Mouse (Mus musculus) stomach, embryonic 14.5 days (tissue): ENCODE data around the gene Eif2b2. TPM values are rescaled to one million over a fixed set of nuclear protein-coding genes. Genes with fewer than 3 reads are reported as not detected.

ENCODE experiments used
- ATAC-seq: fragments of 200-750 bp; cut with Nextera tagmentation; 2 replicates; pipeline ENCODE4 v1.8.0; 2017; ENCODE audit warnings: low read depth, moderate TSS enrichment; ENCODE audit not compliant: insufficient number of reproducible peaks, insufficient read depth, low FRiP score
- H3K27ac ChIP-seq: fragments of 300-500 bp; sonication (generic); 2 replicates; pipeline ENCODE4 v1.5.1; 2014; ENCODE audit warnings: mild to moderate bottlenecking, low read length, moderate library complexity, mixed read lengths
- H3K27me3 ChIP-seq: fragments of 300-500 bp; sonication (generic); 2 replicates; pipeline ENCODE4 v1.6.1; 2014; ENCODE audit warnings: low read length, control low read depth, mixed read lengths; ENCODE audit not compliant: control insufficient read depth, insufficient read depth
- H3K36me3 ChIP-seq: fragments of 300-500 bp; sonication (generic); 2 replicates; pipeline ENCODE4 v1.6.1; 2014; ENCODE audit warnings: mild to moderate bottlenecking, control low read depth, low read length, moderate library complexity, mixed read lengths; ENCODE audit not compliant: control insufficient read depth, insufficient read depth
- H3K4me1 ChIP-seq: fragments of 300-500 bp; sonication (generic); 2 replicates; pipeline ENCODE4 v1.6.1; 2014; ENCODE audit warnings: low read length, control low read depth, mixed read lengths; ENCODE audit not compliant: control insufficient read depth, insufficient read depth
- H3K4me2 ChIP-seq: fragments of 300-500 bp; sonication (generic); replicated peaks from 2 replicates; pipeline ENCODE4 v1.6.1; 2014; ENCODE audit warnings: low read depth, low read length, control low read depth
- H3K4me3 ChIP-seq: fragments of 300-500 bp; sonication (generic); 2 replicates; pipeline ENCODE4 v1.5.1; 2014; ENCODE audit warnings: low read depth, low read length, control low read depth
- H3K9ac ChIP-seq: fragments of 300-500 bp; sonication (generic); replicated peaks from 2 replicates; pipeline ENCODE4 v1.6.1; 2014; ENCODE audit warnings: low read depth, mild to moderate bottlenecking, control low read depth, low read length, moderate library complexity, mixed read lengths
- H3K9me3 ChIP-seq: fragments of 300-500 bp; sonication (generic); 2 replicates; pipeline ENCODE4 v1.6.1; 2016; ENCODE audit warnings: low read depth, low read length, control low read depth; ENCODE audit not compliant: control insufficient read depth
- WGBS: fragments of 180-500 bp; shearing (Covaris S2); extraction: QIAGEN DNeasy Blood & Tissue Kit; methylation state at CpG from one replicate; pipeline ENCODE4 v1.1.7; 2014; 5-methylcytosine and 5-hydroxymethylcytosine counted together
- polyA plus RNA-seq: library from polyadenylated mRNA; unstranded; fragments of >200 nt; fragmentation: Nextera tagmentation; extraction: Ambion mirVana; gene quantifications from 2 replicates; pipeline ENCODE4 v1.2.1, GENCODE M21; 2014

Gene Eif2b2
- polyA plus RNA-seq, 1 experiment from 2014 or later: 81.1 TPM

GRCm38 (mm10) chr12:85176846-85177523 lies 42.3 kb upstream of the Eif2b2 start:
- no peaks in the 10 kb centered on the region for H3K9me3 ChIP-seq
- H3K4me2 ChIP-seq: peak overlapping the region; percentile 51
- H3K4me3 ChIP-seq: peak overlapping the region; percentile 33
- peak; percentile 67 for ATAC-seq
- no peaks in the 10 kb centered on the region for H3K36me3 ChIP-seq
- peak overlapping the region; percentile 40 for H3K9ac ChIP-seq
- peak overlapping the region; percentile 66; the same call in 1 of the 2 replicates for H3K27ac ChIP-seq
- H3K4me1 ChIP-seq: peaks cover 38% of the 10 kb centered on the region; the same call in 1 of the 2 replicates
- 1% methylated on average over 32 of the region's 32 CpGs for WGBS
- H3K27me3 ChIP-seq: no peaks in the 10 kb centered on the region

GRCm38 (mm10) chr12:85177740-85178239 lies 41.5 kb upstream of the Eif2b2 start, which contains the start of gene Pgf:
Gene Pgf, minus strand, starts transcription at chr12:85177790.
- Histone ChIP-seq H3K9ac (peak within 1 kb of the TSS; percentile 40), H3K9me3 (no peaks in the 10 kb centered on the region), H3K4me2 (peak within 1 kb of the TSS; percentile 51), H3K36me3 (no peaks in the 10 kb centered on the region), H3K4me1 (peaks cover 44% of the 10 kb centered on the region; the same call in 1 of the 2 replicates), H3K27ac (peak within 1 kb of the TSS; percentile 66; the same call in 1 of the 2 replicates), H3K27me3 (no peaks in the 10 kb centered on the region), H3K4me3 (peak within 1 kb of the TSS; percentile 33)
- no peak for ATAC-seq
- 80% methylated on average over 10 of the region's 10 CpGs for WGBS

GRCm38 (mm10) chr12:85178294-85178693 lies 41.0 kb upstream of the Eif2b2 start:
- H3K27me3 ChIP-seq: no peaks in the 10 kb centered on the region
- 64% methylated on average over 2 of the region's 2 CpGs for WGBS
- H3K4me1 ChIP-seq: peaks cover 42% of the 10 kb centered on the region; the same call in 1 of the 2 replicates
- H3K9me3 ChIP-seq: no peaks in the 10 kb centered on the region
- ATAC-seq: no peak
- no peak overlapping the region for H3K4me3 ChIP-seq
- no peak overlapping the region for H3K27ac ChIP-seq
- no peaks in the 10 kb centered on the region for H3K36me3 ChIP-seq
- no peak overlapping the region for H3K4me2 ChIP-seq
- H3K9ac ChIP-seq: no peak overlapping the region

- Histone ChIP-seq H3K9me3 (no peaks in the 10 kb centered on the region), H3K4me2 (no peak overlapping the region), H3K36me3 (no peaks in the 10 kb centered on the region), H3K4me1 (peaks cover 21% of the 10 kb centered on the region; the same call in 1 of the 2 replicates), H3K27ac (no peak overlapping the region), H3K4me3 (no peak overlapping the region), H3K9ac (no peak overlapping the region), H3K27me3 (no peaks in the 10 kb centered on the region)
- WGBS: 20% methylated on average over 16 of the region's 17 CpGs
- 0 out of 2 replicates have a peak, but pooled peaks have one; percentile 7 for ATAC-seq
These were observed 37.6 kb upstream of the Eif2b2 start for GRCm38 (mm10) chr12:85181475-85182344.

GRCm38 (mm10) chr12:85182345-85182643 lies 37.0 kb upstream of the Eif2b2 start:
- 13% methylated on average over 8 of the region's 8 CpGs for WGBS
- Histone ChIP-seq H3K27ac (no peak overlapping the region), H3K4me1 (peaks cover 19% of the 10 kb centered on the region; the same call in 1 of the 2 replicates), H3K36me3 (no peaks in the 10 kb centered on the region), H3K9ac (no peak overlapping the region), H3K9me3 (no peaks in the 10 kb centered on the region), H3K4me3 (no peak overlapping the region), H3K27me3 (no peaks in the 10 kb centered on the region), H3K4me2 (no peak overlapping the region)
- no peak for ATAC-seq

GRCm38 (mm10) chr12:85182898-85183297 lies 36.4 kb upstream of the Eif2b2 start:
- H3K27me3 ChIP-seq: no peaks in the 10 kb centered on the region
- H3K4me3 ChIP-seq: no peak overlapping the region
- no peak overlapping the region for H3K27ac ChIP-seq
- 74% methylated on average over 5 of the region's 5 CpGs for WGBS
- no peaks in the 10 kb centered on the region for H3K9me3 ChIP-seq
- ATAC-seq: no peak
- no peaks in the 10 kb centered on the region for H3K36me3 ChIP-seq
- peaks cover 19% of the 10 kb centered on the region; the same call in 1 of the 2 replicates for H3K4me1 ChIP-seq
- H3K9ac ChIP-seq: no peak overlapping the region
- H3K4me2 ChIP-seq: no peak overlapping the region

- Histone ChIP-seq H3K36me3 (no peaks in the 10 kb centered on the region), H3K27ac (no peak overlapping the region), H3K4me1 (peaks cover 19% of the 10 kb centered on the region; the same call in 1 of the 2 replicates), H3K27me3 (no peaks in the 10 kb centered on the region), H3K9me3 (no peaks in the 10 kb centered on the region), H3K9ac (no peak overlapping the region), H3K4me3 (no peak overlapping the region), H3K4me2 (no peak overlapping the region)
- WGBS: 61% methylated on average over 5 of the region's 5 CpGs
- ATAC-seq: no peak
These were observed 35.2 kb upstream of the Eif2b2 start for GRCm38 (mm10) chr12:85184118-85184517.

- Histone ChIP-seq H3K9ac (no peak overlapping the region), H3K36me3 (no peaks in the 10 kb centered on the region), H3K27ac (no peak overlapping the region; the same call in 1 of the 2 replicates), H3K4me2 (no peak overlapping the region), H3K9me3 (no peaks in the 10 kb centered on the region), H3K27me3 (no peaks in the 10 kb centered on the region), H3K4me3 (no peak overlapping the region), H3K4me1 (peaks cover 19% of the 10 kb centered on the region; the same call in 1 of the 2 replicates)
- 39% methylated on average over 8 of the region's 8 CpGs for WGBS
- ATAC-seq: no peak
These were observed 33.5 kb upstream of the Eif2b2 start for GRCm38 (mm10) chr12:85185810-85186209.
